Mouse (Mus musculus): ENCODE results near the gene Dapl1.

DNA sequence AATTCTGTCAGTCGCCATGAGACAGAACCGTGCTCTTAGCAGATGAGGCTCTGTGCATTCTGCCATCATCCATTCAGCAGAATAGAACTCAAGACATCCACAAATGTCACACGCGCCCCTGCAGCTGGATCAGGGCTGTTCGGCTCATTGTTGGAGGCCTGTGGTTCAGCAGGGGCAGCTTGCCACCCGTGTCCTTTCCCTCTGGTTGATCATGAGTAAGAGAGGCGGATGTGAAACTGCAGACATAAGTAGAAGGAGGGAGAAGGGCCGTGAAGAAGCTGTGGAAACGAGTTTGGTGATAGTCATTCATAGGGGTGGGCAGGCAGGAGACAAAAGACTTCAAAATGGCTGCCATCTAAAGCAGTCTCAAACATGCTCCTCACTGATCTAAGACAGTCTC lies 49.6 kb upstream of the Dapl1 start:
- no peak for TF ChIP-seq POLR2A (IDR thresholded peaks at IDR 0.05; ENCODE audit: insufficient read depth, low read length)
- TF ChIP-seq CTCF (IDR thresholded peaks at IDR 0.05; ENCODE audit: low read depth, low read length): no peak

All from ES-Bruce4 (cell line).